ENCODE assay signal across 27 mouse cellular contexts in genomic region chr13:47748906-47749305, GRCm38 (mm10).
"Had no signal": no experiment of that assay in that cellular context is flagged by ENCODE, and none has a peak within 500 bp of the region (broad histone marks: within the 10 kb centered on the region; RNA-seq: fewer than 3 reads in every experiment).

No protein-coding gene starts in this region.

- DNase-seq: gastrocnemius, adult 2 months; gastrocnemius, postnatal 10 days; gastrocnemius, postnatal 25 days; heart, adult 11 months; heart, adult 2 months; heart, postnatal 14 days; heart, postnatal 36 days; kidney, adult 11 months; kidney, adult 2 months; kidney, adult 9 months; kidney, postnatal 14 days; kidney, postnatal 36 days; layer of hippocampus, adult 9-11 months; layer of hippocampus, postnatal 36 days; left cerebral cortex, postnatal 4 days had no signal

- H3K4me3 ChIP-seq: gastrocnemius, adult 2 months; heart, adult 2 months; heart, embryonic 13.5 days; heart, embryonic 15.5 days; hindbrain, embryonic 13.5 days; hindbrain, embryonic 15.5 days; kidney, embryonic 15.5 days; limb, embryonic 13.5 days; limb, embryonic 15.5 days; liver, embryonic 12.5 days had no signal

- ATAC-seq: hindbrain, postnatal 0 days; intestine, embryonic 16.5 days; liver, embryonic 12.5 days had no signal

- H3K4me2 ChIP-seq: heart, embryonic 11.5 days; heart, embryonic 13.5 days; heart, embryonic 15.5 days; hindbrain, embryonic 13.5 days; hindbrain, embryonic 15.5 days; kidney, embryonic 15.5 days; limb, embryonic 13.5 days; limb, embryonic 15.5 days; liver, embryonic 12.5 days had no signal

- H3K27me3 ChIP-seq: heart, embryonic 13.5 days; heart, embryonic 15.5 days; hindbrain, embryonic 13.5 days; hindbrain, embryonic 15.5 days; kidney, embryonic 15.5 days; limb, embryonic 15.5 days; liver, embryonic 12.5 days had no signal

- H3K27ac ChIP-seq: gastrocnemius, adult 2 months; heart, adult 2 months; heart, embryonic 13.5 days; heart, embryonic 15.5 days; hindbrain, embryonic 13.5 days; hindbrain, embryonic 15.5 days; hindbrain, postnatal 0 days; kidney, embryonic 15.5 days; kidney, postnatal 0 days; limb, embryonic 13.5 days; limb, embryonic 15.5 days; liver, embryonic 12.5 days had no signal

- H3K4me1 ChIP-seq: heart, embryonic 13.5 days; heart, embryonic 15.5 days; kidney, embryonic 15.5 days; limb, embryonic 15.5 days; liver, embryonic 12.5 days had no signal

- H3K9me3 ChIP-seq: heart, embryonic 13.5 days; heart, embryonic 15.5 days; hindbrain, embryonic 13.5 days; hindbrain, embryonic 15.5 days; kidney, embryonic 15.5 days; limb, embryonic 13.5 days; limb, embryonic 15.5 days; liver, embryonic 12.5 days had no signal

- H3K9ac ChIP-seq: heart, embryonic 13.5 days; heart, embryonic 15.5 days; hindbrain, embryonic 13.5 days; hindbrain, embryonic 15.5 days; kidney, embryonic 15.5 days; limb, embryonic 13.5 days; limb, embryonic 15.5 days; liver, embryonic 12.5 days had no signal

- H3K36me3 ChIP-seq: heart, embryonic 13.5 days; heart, embryonic 15.5 days; hindbrain, embryonic 13.5 days; hindbrain, embryonic 15.5 days; kidney, embryonic 15.5 days; limb, embryonic 13.5 days; limb, embryonic 15.5 days; liver, embryonic 12.5 days had no signal
